Mouse (Mus musculus): ENCODE results near the gene Hrh3. TPM values are rescaled to one million over a fixed set of nuclear protein-coding genes. Genes with fewer than 3 reads are reported as not detected.

The Hrh3 gene
- total and polyA plus RNA-seq, 2 experiments: not detected

GRCm38 (mm10) chr2:180077622-180078021 is 26.7 kb downstream of the Hrh3 start:
- Histone ChIP-seq H3K9ac (ENCODE audit: low read depth, low read length) (no peak overlapping the region), H3K4me1 (ENCODE audit: control insufficient read depth, insufficient read depth, low read length) (no peaks in the 10 kb centered on the region), H3K36me3 (ENCODE audit: control insufficient read depth, insufficient read depth, low read length) (peaks cover 11% of the 10 kb centered on the region; the same call in 1 of the 2 replicates), H3K27ac (replicated peaks; ENCODE audit: insufficient read depth, low read depth, low read length) (no peak overlapping the region), H3K27me3 (ENCODE audit: control insufficient read depth, insufficient read depth, low read length) (no peaks in the 10 kb centered on the region), H3K4me3 (ENCODE audit: insufficient read depth, low read depth, low read length) (no peak overlapping the region), H3K79me2 (ENCODE audit: control insufficient read depth, insufficient read depth, low read length) (no peaks in the 10 kb centered on the region)
- WGBS: 91% methylated on average over 3 of the region's 3 CpGs
- TF ChIP-seq CTCF (IDR thresholded peaks at IDR 0.05; ENCODE audit: low read depth, low read length): no peak
- no peak for TF ChIP-seq POLR2A (IDR thresholded peaks at IDR 0.05; ENCODE audit: extremely low read depth, insufficient read depth, low read length)
- no peak for DNase-seq (ENCODE audit: extremely low read depth, low read depth, low spot score)

GRCm38 (mm10) chr2:180072886-180073285 is 31.4 kb downstream of the Hrh3 start:
- no peak overlapping the region for H3K4me3 ChIP-seq (ENCODE audit: insufficient read depth, low read depth, low read length)
- H3K79me2 ChIP-seq (ENCODE audit: control insufficient read depth, insufficient read depth, low read length): no peaks in the 10 kb centered on the region
- TF ChIP-seq POLR2A (IDR thresholded peaks at IDR 0.05; ENCODE audit: extremely low read depth, insufficient read depth, low read length): no peak
- TF ChIP-seq CTCF (IDR thresholded peaks at IDR 0.05; ENCODE audit: low read depth, low read length): no peak
- 89% methylated on average over 7 of the region's 7 CpGs for WGBS
- H3K9ac ChIP-seq (ENCODE audit: low read depth, low read length): no peak overlapping the region
- H3K27me3 ChIP-seq (ENCODE audit: control insufficient read depth, insufficient read depth, low read length): no peaks in the 10 kb centered on the region
- H3K27ac ChIP-seq (replicated peaks; ENCODE audit: insufficient read depth, low read depth, low read length): no peak overlapping the region
- no peak for DNase-seq (ENCODE audit: extremely low read depth, low read depth, low spot score)
- no peaks in the 10 kb centered on the region; the same call in 1 of the 2 replicates for H3K36me3 ChIP-seq (ENCODE audit: control insufficient read depth, insufficient read depth, low read length)
- peaks cover 5% of the 10 kb centered on the region for H3K4me1 ChIP-seq (ENCODE audit: control insufficient read depth, insufficient read depth, low read length)

DNA sequence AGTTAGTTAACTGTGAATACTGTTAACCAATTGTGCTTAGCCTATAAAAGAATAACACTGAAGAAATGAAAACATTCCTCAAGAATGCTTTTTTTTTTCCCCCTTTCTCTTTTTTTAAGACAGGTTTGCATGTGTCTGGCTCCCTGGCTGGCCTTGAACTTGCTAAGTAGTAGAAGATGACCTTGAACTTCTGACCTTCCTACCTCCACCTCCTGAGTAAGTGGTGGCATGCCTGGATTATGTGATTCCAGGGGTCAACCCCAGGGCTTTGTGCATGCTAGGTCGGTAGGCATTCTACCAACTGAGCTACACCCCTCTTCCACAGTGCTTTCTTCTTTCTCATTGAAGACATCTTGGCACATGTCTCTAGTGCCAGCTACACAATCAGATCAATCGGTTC is 32.6 kb downstream of the Hrh3 start:
- Histone ChIP-seq H3K27me3 (ENCODE audit: control insufficient read depth, insufficient read depth, low read length) (no peaks in the 10 kb centered on the region), H3K4me3 (ENCODE audit: insufficient read depth, low read depth, low read length) (no peak overlapping the region), H3K4me1 (ENCODE audit: control insufficient read depth, insufficient read depth, low read length) (peaks cover 5% of the 10 kb centered on the region), H3K27ac (replicated peaks; ENCODE audit: insufficient read depth, low read depth, low read length) (no peak overlapping the region), H3K79me2 (ENCODE audit: control insufficient read depth, insufficient read depth, low read length) (no peaks in the 10 kb centered on the region), H3K36me3 (ENCODE audit: control insufficient read depth, insufficient read depth, low read length) (no peaks in the 10 kb centered on the region; the same call in 1 of the 2 replicates), H3K9ac (ENCODE audit: low read depth, low read length) (no peak overlapping the region)
- TF ChIP-seq POLR2A (IDR thresholded peaks at IDR 0.05; ENCODE audit: extremely low read depth, insufficient read depth, low read length) (no peak), CTCF (IDR thresholded peaks at IDR 0.05; ENCODE audit: low read depth, low read length) (no peak)
- no peak for DNase-seq (ENCODE audit: extremely low read depth, low read depth, low spot score)
- WGBS: 73% methylated on average over 2 of the region's 2 CpGs

DNA sequence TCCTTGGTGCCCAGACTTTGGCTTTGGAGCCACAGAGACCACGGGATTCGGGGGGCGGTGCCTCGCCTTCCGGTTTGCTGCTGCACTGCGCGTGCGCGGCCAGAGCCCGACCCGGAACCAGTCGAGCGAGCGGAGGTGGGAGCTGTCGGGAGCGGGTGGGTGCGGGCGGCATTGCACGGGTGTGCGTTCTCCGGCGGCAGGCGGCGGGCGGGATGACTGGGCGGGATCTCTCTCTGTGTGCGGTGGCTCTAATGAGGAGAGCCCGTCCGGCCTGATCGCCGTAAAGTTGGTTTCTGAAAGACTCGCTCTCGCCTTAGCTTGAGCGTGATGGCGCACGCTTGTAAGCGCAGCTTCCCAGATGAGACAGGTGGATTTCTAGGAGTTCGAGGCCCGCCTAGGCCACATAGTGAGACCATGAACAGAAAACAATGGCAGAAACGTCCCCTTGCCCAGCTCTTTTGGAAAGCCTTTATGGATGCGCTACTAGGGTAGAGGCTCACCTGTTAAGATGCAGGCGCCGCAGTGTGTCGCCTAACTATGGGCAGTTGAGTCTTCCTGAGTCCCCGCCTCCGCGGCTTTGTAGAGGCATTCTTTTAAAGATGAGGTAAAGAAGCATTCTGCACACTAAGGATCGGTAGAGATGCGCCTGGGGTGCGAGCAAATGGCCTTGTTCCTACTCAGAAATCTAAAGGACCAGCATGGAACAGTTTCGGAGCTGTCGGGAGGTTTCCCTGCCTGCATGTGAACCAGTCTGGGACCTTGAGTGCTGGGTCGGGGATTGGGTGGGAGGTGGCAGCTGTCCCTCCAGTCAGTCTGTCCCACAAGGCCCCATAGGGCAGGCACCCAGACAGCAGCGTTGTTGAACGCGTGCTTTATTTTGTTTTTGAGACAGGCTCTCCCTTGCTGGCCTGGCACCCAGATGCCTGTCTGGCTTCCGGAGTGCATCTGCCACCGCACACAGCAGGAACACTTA is 33.5 kb downstream of the Hrh3 start, which contains the start of gene Mtg2:
Mtg2 (plus strand) TSS at position 108 of the 973 bp plus-strand sequence.
- H3K27ac ChIP-seq (replicated peaks; ENCODE audit: insufficient read depth, low read depth, low read length): peak within 1 kb of the TSS; percentile 67
- no peaks in the 10 kb centered on the region; the same call in 1 of the 2 replicates for H3K36me3 ChIP-seq (ENCODE audit: control insufficient read depth, insufficient read depth, low read length)
- H3K4me3 ChIP-seq (ENCODE audit: insufficient read depth, low read depth, low read length): peak within 1 kb of the TSS; percentile 84
- no peaks in the 10 kb centered on the region for H3K79me2 ChIP-seq (ENCODE audit: control insufficient read depth, insufficient read depth, low read length)
- peak within 1 kb of the TSS; percentile 79 for H3K9ac ChIP-seq (ENCODE audit: low read depth, low read length)
- no peaks in the 10 kb centered on the region for H3K27me3 ChIP-seq (ENCODE audit: control insufficient read depth, insufficient read depth, low read length)
- peaks cover 5% of the 10 kb centered on the region for H3K4me1 ChIP-seq (ENCODE audit: control insufficient read depth, insufficient read depth, low read length)
- TF ChIP-seq POLR2A (IDR thresholded peaks at IDR 0.05; ENCODE audit: extremely low read depth, insufficient read depth, low read length) (peak; percentile 87; the same call in 1 of the 2 replicates), CTCF (IDR thresholded peaks at IDR 0.05; ENCODE audit: low read depth, low read length) (no peak)
- 5% methylated on average over 58 of the region's 58 CpGs for WGBS
- peak; percentile 72 for DNase-seq (ENCODE audit: extremely low read depth, low read depth, low spot score)

DNA sequence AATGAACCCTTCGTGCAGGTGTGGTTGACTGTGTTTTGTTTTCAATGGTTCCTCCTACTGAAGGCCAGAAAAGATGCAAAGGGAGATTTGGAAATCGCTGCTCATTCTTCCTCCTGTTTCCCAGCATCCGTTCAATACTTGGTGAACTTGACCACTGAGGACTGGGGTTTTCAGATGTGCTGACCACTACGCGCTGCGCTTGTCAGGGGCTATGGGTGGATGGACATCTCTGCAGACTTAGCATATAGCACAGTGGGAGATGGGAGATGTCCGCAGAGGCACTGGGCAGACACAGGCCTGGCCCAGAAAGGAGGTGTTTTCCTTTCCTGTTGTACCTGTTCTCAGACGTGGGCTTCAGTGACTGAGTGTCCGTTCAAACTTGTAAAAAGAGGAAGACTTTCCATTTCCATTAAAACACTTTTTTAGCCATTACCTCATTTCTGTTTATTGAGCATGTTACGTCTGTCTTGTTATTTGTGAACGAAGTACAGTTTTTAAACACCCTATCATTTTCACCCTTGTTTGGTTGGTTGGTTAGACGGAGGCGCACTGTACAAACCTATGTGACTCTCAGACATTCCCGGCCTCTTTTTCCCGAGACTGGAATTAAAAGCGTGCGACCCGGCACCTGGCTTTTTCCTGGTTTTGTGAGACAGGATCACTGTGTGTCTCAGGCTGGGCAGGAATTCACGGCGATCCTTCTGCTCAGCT is 34.4 kb downstream of the Hrh3 start:
- no peaks in the 10 kb centered on the region for H3K27me3 ChIP-seq (ENCODE audit: control insufficient read depth, insufficient read depth, low read length)
- H3K36me3 ChIP-seq (ENCODE audit: control insufficient read depth, insufficient read depth, low read length): no peaks in the 10 kb centered on the region; the same call in 1 of the 2 replicates
- H3K27ac ChIP-seq (replicated peaks; ENCODE audit: insufficient read depth, low read depth, low read length): peak overlapping the region; percentile 67
- DNase-seq (ENCODE audit: extremely low read depth, low read depth, low spot score): no peak
- WGBS: 24% methylated on average over 20 of the region's 20 CpGs
- H3K4me1 ChIP-seq (ENCODE audit: control insufficient read depth, insufficient read depth, low read length): peaks cover 5% of the 10 kb centered on the region
- peak overlapping the region; percentile 67 for H3K9ac ChIP-seq (ENCODE audit: low read depth, low read length)
- no peaks in the 10 kb centered on the region for H3K79me2 ChIP-seq (ENCODE audit: control insufficient read depth, insufficient read depth, low read length)
- H3K4me3 ChIP-seq (ENCODE audit: insufficient read depth, low read depth, low read length): peak overlapping the region; percentile 84
- no peak for TF ChIP-seq POLR2A (IDR thresholded peaks at IDR 0.05; ENCODE audit: extremely low read depth, insufficient read depth, low read length)
- TF ChIP-seq CTCF (IDR thresholded peaks at IDR 0.05; ENCODE audit: low read depth, low read length): no peak

Measured in liver, adult 2 months (tissue).